16 mouse cellular contexts compared by ENCODE assay signal in the genomic region with DNA sequence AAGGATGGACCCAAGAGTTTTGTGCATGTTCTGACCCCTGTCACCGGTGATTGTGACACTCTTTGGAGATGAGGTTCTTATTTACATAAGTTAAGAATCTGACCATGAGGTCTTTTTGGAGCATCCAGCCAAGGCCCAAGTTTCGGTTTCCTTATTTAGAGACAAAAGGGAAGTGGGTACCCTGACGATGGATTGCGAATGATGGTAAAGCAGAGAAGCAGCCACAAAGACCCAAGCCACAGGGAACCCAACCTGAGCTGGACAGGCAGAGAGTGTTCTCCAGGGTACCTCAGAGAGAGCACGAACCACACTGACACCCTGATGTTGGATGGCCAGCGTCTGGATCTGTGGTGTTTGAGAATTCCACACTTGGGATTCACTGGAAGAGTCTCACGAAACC.
"Had no signal": no experiment of that assay in that cellular context is flagged by ENCODE, and none has a peak within 500 bp of the region (broad histone marks: within the 10 kb centered on the region; RNA-seq: fewer than 3 reads in every experiment).

No protein-coding gene starts in this region.

- ATAC-seq: hindbrain, postnatal 0 days; intestine, embryonic 16.5 days; liver, embryonic 12.5 days had no signal

- DNase-seq: gastrocnemius, adult 2 months; gastrocnemius, postnatal 14 days; gastrocnemius, postnatal 36 days; heart, adult 2 months; heart, postnatal 4 days; kidney, adult 11 months; kidney, adult 2 months; kidney, adult 9 months; kidney, postnatal 14 days; kidney, postnatal 36 days; layer of hippocampus, adult 9-11 months; layer of hippocampus, postnatal 36 days; left cerebral cortex, postnatal 4 days had no signal
